Mouse (Mus musculus) hindbrain, embryonic 16.5 days (tissue): ENCODE data around the gene Ddx58. TPM values are rescaled to one million over a fixed set of nuclear protein-coding genes. Genes with fewer than 3 reads are reported as not detected.
A peak's percentile ranks its signal among the peaks of the same experiment; 100 is the strongest.

Experiments
- ATAC-seq: fragments of 200-750 bp; cut with Nextera tagmentation; 2 replicates; pipeline ENCODE4 v1.8.0; 2017; ENCODE audit warnings: moderate TSS enrichment, moderate library complexity
- H3K27ac ChIP-seq: fragments of 300-500 bp; sonication (generic); 2 replicates; pipeline ENCODE4 v1.5.1; 2014; ENCODE audit warnings: low read depth, mild to moderate bottlenecking, control low read depth, low read length, moderate library complexity
- H3K27me3 ChIP-seq: fragments of 300-500 bp; sonication (generic); replicated peaks from 2 replicates; pipeline ENCODE4 v1.6.1; 2014; ENCODE audit warnings: low read length; ENCODE audit not compliant: control insufficient read depth, insufficient read depth
- H3K36me3 ChIP-seq: fragments of 300-500 bp; sonication (generic); 2 replicates; pipeline ENCODE4 v1.6.1; 2014; ENCODE audit warnings: mild to moderate bottlenecking, low read length, moderate library complexity, mixed read lengths; ENCODE audit not compliant: control insufficient read depth, insufficient read depth
- H3K4me1 ChIP-seq: fragments of 300-500 bp; sonication (generic); 2 replicates; pipeline ENCODE4 v1.6.1; 2014; ENCODE audit warnings: low read depth, low read length; ENCODE audit not compliant: control insufficient read depth, insufficient read depth
- H3K4me2 ChIP-seq: fragments of 300-500 bp; sonication (generic); 2 replicates; pipeline ENCODE4 v1.6.1; 2014; ENCODE audit warnings: mild to moderate bottlenecking, low read length, control low read depth, moderate library complexity
- H3K4me3 ChIP-seq: fragments of 300-500 bp; sonication (generic); 2 replicates; pipeline ENCODE4 v1.5.1; 2014; ENCODE audit warnings: mild to moderate bottlenecking, low read length, control low read depth, moderate library complexity
- H3K9ac ChIP-seq: fragments of 300-500 bp; sonication (generic); 2 replicates; pipeline ENCODE4 v1.6.1; 2014; ENCODE audit warnings: low read depth, mild to moderate bottlenecking, control low read depth, low read length, moderate library complexity
- H3K9me3 ChIP-seq: fragments of 300-500 bp; sonication (generic); 2 replicates; pipeline ENCODE4 v1.6.1; 2014; ENCODE audit warnings: mild to moderate bottlenecking, low read length, moderate library complexity; ENCODE audit not compliant: control insufficient read depth
- WGBS: fragments of 180-500 bp; shearing (Covaris S2); extraction: QIAGEN DNeasy Blood & Tissue Kit; methylation state at CpG from one replicate; pipeline ENCODE4 v1.1.7; 2014; 5-methylcytosine and 5-hydroxymethylcytosine counted together
- polyA plus RNA-seq: library from polyadenylated mRNA; unstranded; fragments of >200 nt; fragmentation: Nextera tagmentation; extraction: Ambion mirVana; gene quantifications from 2 replicates; pipeline ENCODE4 v1.2.1, GENCODE M21; 2015

Gene Ddx58
- polyA plus RNA-seq, 1 experiment from 2014 or later = 3.3 TPM

- no peaks in the 10 kb centered on the region for H3K9me3 ChIP-seq
- H3K27ac ChIP-seq = no peak overlapping the region
- WGBS = 55% methylated on average over 5 of the region's 5 CpGs
- 0 out of 2 replicates have a peak, but pooled peaks have one; percentile 30 for ATAC-seq
- peak overlapping the region; percentile 61 for H3K4me2 ChIP-seq
- H3K36me3 ChIP-seq = no peaks in the 10 kb centered on the region
- peak overlapping the region; percentile 54 for H3K9ac ChIP-seq
- peak overlapping the region; percentile 42 for H3K4me3 ChIP-seq
- H3K4me1 ChIP-seq = peaks cover 12% of the 10 kb centered on the region; the same call in 1 of the 2 replicates
- no peaks in the 10 kb centered on the region; the same call in 1 of the 2 replicates for H3K27me3 ChIP-seq
These were observed 680 bp upstream of the Ddx58 start for GRCm38 (mm10) chr4:40240272-40240744.

GRCm38 (mm10) chr4:40238483-40239408, 882 bp downstream of the Ddx58 start:
- ATAC-seq = peak; percentile 34; the same call in 1 of the 2 replicates
- Histone ChIP-seq H3K27ac (no peak overlapping the region; the same call in 1 of the 2 replicates), H3K4me1 (peaks cover 12% of the 10 kb centered on the region; the same call in 1 of the 2 replicates), H3K4me2 (peak overlapping the region; percentile 61), H3K4me3 (peak overlapping the region; percentile 42), H3K27me3 (no peaks in the 10 kb centered on the region; the same call in 1 of the 2 replicates), H3K9ac (peak overlapping the region; percentile 54), H3K36me3 (no peaks in the 10 kb centered on the region), H3K9me3 (no peaks in the 10 kb centered on the region)
- WGBS = 2% methylated on average over 17 of the region's 17 CpGs

GRCm38 (mm10) chr4:40236829-40237228, 2.8 kb downstream of the Ddx58 start:
- Histone ChIP-seq H3K4me2 (no peak overlapping the region), H3K4me3 (no peak overlapping the region), H3K36me3 (no peaks in the 10 kb centered on the region), H3K9ac (no peak overlapping the region), H3K4me1 (peaks cover 12% of the 10 kb centered on the region; the same call in 1 of the 2 replicates), H3K27ac (no peak overlapping the region), H3K9me3 (no peaks in the 10 kb centered on the region), H3K27me3 (no peaks in the 10 kb centered on the region; the same call in 1 of the 2 replicates)
- no peak for ATAC-seq
- WGBS = 94% methylated on average over 4 of the region's 4 CpGs

GRCm38 (mm10) chr4:40234256-40234655, 5.4 kb downstream of the Ddx58 start:
- 71% methylated on average over 6 of the region's 6 CpGs for WGBS
- H3K4me3 ChIP-seq = no peak overlapping the region
- H3K4me2 ChIP-seq = no peak overlapping the region
- ATAC-seq = no peak
- H3K9me3 ChIP-seq = no peaks in the 10 kb centered on the region
- no peaks in the 10 kb centered on the region for H3K36me3 ChIP-seq
- no peaks in the 10 kb centered on the region; the same call in 1 of the 2 replicates for H3K27me3 ChIP-seq
- no peak overlapping the region for H3K9ac ChIP-seq
- H3K27ac ChIP-seq = no peak overlapping the region
- H3K4me1 ChIP-seq = peaks cover 8% of the 10 kb centered on the region; the same call in 1 of the 2 replicates

- no peaks in the 10 kb centered on the region for H3K27me3 ChIP-seq
- H3K4me1 ChIP-seq = no peaks in the 10 kb centered on the region
- H3K36me3 ChIP-seq = no peaks in the 10 kb centered on the region
- no peak for ATAC-seq
- no peak overlapping the region for H3K4me3 ChIP-seq
- no peaks in the 10 kb centered on the region for H3K9me3 ChIP-seq
- no peak overlapping the region for H3K4me2 ChIP-seq
- H3K9ac ChIP-seq = no peak overlapping the region
- 90% methylated on average over 7 of the region's 7 CpGs for WGBS
- no peak overlapping the region for H3K27ac ChIP-seq
These were observed 6.5 kb downstream of the Ddx58 start for GRCm38 (mm10) chr4:40233062-40233664.

- 94% methylated on average over 6 of the region's 6 CpGs for WGBS
- no peak overlapping the region for H3K4me3 ChIP-seq
- H3K36me3 ChIP-seq = no peaks in the 10 kb centered on the region
- H3K4me2 ChIP-seq = no peak overlapping the region
- no peaks in the 10 kb centered on the region for H3K4me1 ChIP-seq
- H3K9me3 ChIP-seq = no peaks in the 10 kb centered on the region
- no peak for ATAC-seq
- no peaks in the 10 kb centered on the region for H3K27me3 ChIP-seq
- no peak overlapping the region for H3K27ac ChIP-seq
- H3K9ac ChIP-seq = no peak overlapping the region
These were observed 9.9 kb downstream of the Ddx58 start for GRCm38 (mm10) chr4:40229723-40230122.

- Histone ChIP-seq H3K4me1 (no peaks in the 10 kb centered on the region), H3K27me3 (no peaks in the 10 kb centered on the region), H3K4me2 (no peak overlapping the region), H3K9me3 (no peaks in the 10 kb centered on the region), H3K36me3 (no peaks in the 10 kb centered on the region), H3K27ac (no peak overlapping the region), H3K4me3 (no peak overlapping the region), H3K9ac (no peak overlapping the region)
- WGBS = 92% methylated on average over 7 of the region's 7 CpGs
- ATAC-seq = no peak
These were observed 11.7 kb downstream of the Ddx58 start for GRCm38 (mm10) chr4:40227886-40228285.

GRCm38 (mm10) chr4:40227131-40227530, 12.5 kb downstream of the Ddx58 start:
- H3K9me3 ChIP-seq = no peaks in the 10 kb centered on the region
- no peak for ATAC-seq
- no peak overlapping the region for H3K4me2 ChIP-seq
- H3K36me3 ChIP-seq = no peaks in the 10 kb centered on the region
- no peak overlapping the region for H3K4me3 ChIP-seq
- no peak overlapping the region for H3K9ac ChIP-seq
- H3K4me1 ChIP-seq = no peaks in the 10 kb centered on the region
- 89% methylated on average over 11 of the region's 11 CpGs for WGBS
- H3K27me3 ChIP-seq = no peaks in the 10 kb centered on the region
- no peak overlapping the region for H3K27ac ChIP-seq

- Histone ChIP-seq H3K36me3 (no peaks in the 10 kb centered on the region), H3K9me3 (no peaks in the 10 kb centered on the region), H3K27me3 (no peaks in the 10 kb centered on the region), H3K4me3 (no peak overlapping the region), H3K27ac (no peak overlapping the region), H3K4me2 (no peak overlapping the region), H3K9ac (no peak overlapping the region), H3K4me1 (no peaks in the 10 kb centered on the region)
- WGBS = 79% methylated on average over 5 of the region's 5 CpGs
- no peak for ATAC-seq
These were observed 13.5 kb downstream of the Ddx58 start for GRCm38 (mm10) chr4:40226095-40226494.
